Comparison of ENCODE assay signal across 14 mouse cellular contexts in the genomic region with DNA sequence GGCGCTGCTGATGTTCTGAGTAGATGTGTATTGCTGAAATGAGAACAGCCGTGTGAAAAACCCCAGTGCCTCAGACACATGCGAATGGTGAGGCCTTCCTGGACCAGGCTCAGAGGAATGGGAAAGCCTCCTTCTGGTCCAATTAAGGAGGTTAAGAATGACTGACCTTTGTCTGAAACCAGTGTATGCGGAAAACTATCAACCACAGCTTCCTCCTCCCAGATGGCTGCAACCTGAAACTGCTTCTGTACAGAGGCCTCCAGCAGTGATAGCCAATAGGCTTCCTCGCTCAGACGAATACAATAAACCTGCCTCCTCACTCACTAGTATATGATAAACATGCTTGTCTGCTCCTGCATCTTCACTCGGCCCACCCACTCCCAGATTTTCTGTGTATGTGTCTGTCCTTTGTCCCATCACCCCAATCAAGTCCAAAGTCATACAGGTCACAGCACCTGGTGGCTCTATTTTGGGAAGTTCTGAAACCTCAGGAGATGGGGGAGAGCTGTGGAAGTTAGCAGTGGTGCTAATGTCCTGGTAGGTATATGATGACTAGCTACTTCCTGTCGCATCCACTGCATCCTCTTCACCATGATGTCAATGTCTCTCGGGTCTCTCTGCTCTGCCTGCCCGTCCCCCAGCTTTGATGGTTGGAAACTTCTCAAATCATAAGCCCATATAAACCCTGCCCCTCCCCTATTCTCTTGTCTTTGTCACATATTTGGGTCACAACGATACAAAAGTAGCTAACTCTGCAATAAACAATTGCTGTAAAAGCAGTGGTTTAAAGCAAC.
DNase-seq lines count a peak whose midpoint lies in the region; ATAC-seq and TF ChIP-seq lines count a peak whose summit lies in the region.
"Had no signal": no experiment of that assay in that cellular context is flagged by ENCODE, and none has a peak within 500 bp of the region (broad histone marks: within the 10 kb centered on the region; RNA-seq: fewer than 3 reads in every experiment).

No protein-coding gene starts in this region.

- DNase-seq in embryo, embryonic 10 days (ENCODE audit: low spot score): peak; percentile 50
- DNase-seq in embryo, embryonic 9.5 days (ENCODE audit: extremely low spot score): no peak
- DNase-seq in stomach, postnatal 0 days (ENCODE audit: low spot score): no peak
- DNase-seq in cerebellum, adult 8-10 months: no peak
- DNase-seq: cerebellum, postnatal 25 days had no signal

- H3K36me3 ChIP-seq in stomach, embryonic 16.5 days (ENCODE audit: control insufficient read depth, insufficient read depth, low read length): no peaks in the 10 kb centered on the region
- H3K36me3 ChIP-seq in stomach, postnatal 0 days (ENCODE audit: control insufficient read depth, insufficient read depth, low read length): no peaks in the 10 kb centered on the region
- H3K36me3 ChIP-seq: heart, embryonic 13.5 days; midbrain, embryonic 12.5 days; neural tube, embryonic 12.5 days; stomach, embryonic 15.5 days had no signal

- no peak for ATAC-seq in stomach, embryonic 16.5 days (ENCODE audit: insufficient read depth, low FRiP score)
- no peak for ATAC-seq in stomach, postnatal 0 days (ENCODE audit: low FRiP score, low TSS enrichment)
- peak; percentile 91 for ATAC-seq in inflammation-experienced regulatory T-cells, adult 6 months
- no peak for ATAC-seq in frontal cortex, adult (ENCODE audit: low TSS enrichment)
- ATAC-seq in monocyte, adult 5-6 weeks (replicated peaks; ENCODE audit: insufficient number of reproducible peaks, low FRiP score, low TSS enrichment, poor library complexity, severe bottlenecking): no peak

- H3K4me1 ChIP-seq in stomach, embryonic 16.5 days (ENCODE audit: control insufficient read depth, insufficient read depth, low read length): peaks cover 19% of the 10 kb centered on the region
- H3K4me1 ChIP-seq in stomach, postnatal 0 days (replicated peaks; ENCODE audit: control insufficient read depth, insufficient read depth): peaks cover 7% of the 10 kb centered on the region; the same call in 1 of the 2 replicates

- WGBS in stomach, embryonic 16.5 days: 58% methylated on average over 11 of the region's 11 CpGs
- WGBS in stomach, postnatal 0 days: 61% methylated on average over 11 of the region's 11 CpGs

- H3K27me3 ChIP-seq in stomach, embryonic 16.5 days (ENCODE audit: control insufficient read depth, insufficient read depth, low read length): no peaks in the 10 kb centered on the region
- no peaks in the 10 kb centered on the region for H3K27me3 ChIP-seq in stomach, postnatal 0 days (ENCODE audit: control insufficient read depth, insufficient read depth, low read length)
- H3K27me3 ChIP-seq: heart, embryonic 13.5 days; midbrain, embryonic 12.5 days; neural tube, embryonic 12.5 days; stomach, embryonic 15.5 days had no signal

- no peak overlapping the region for H3K9ac ChIP-seq in stomach, embryonic 16.5 days (ENCODE audit: low read length)
- no peak overlapping the region for H3K9ac ChIP-seq in stomach, postnatal 0 days (ENCODE audit: low read length)
- H3K9ac ChIP-seq: heart, embryonic 13.5 days; hindbrain, embryonic 14.5 days; midbrain, embryonic 12.5 days; neural tube, embryonic 12.5 days; stomach, embryonic 15.5 days had no signal

- H3K4me3 ChIP-seq in stomach, embryonic 16.5 days (replicated peaks; ENCODE audit: low read length): no peak overlapping the region
- no peak overlapping the region for H3K4me3 ChIP-seq in stomach, postnatal 0 days (ENCODE audit: low read depth, low read length)
- H3K4me3 ChIP-seq: heart, embryonic 13.5 days; midbrain, embryonic 12.5 days; neural tube, embryonic 12.5 days; stomach, embryonic 15.5 days had no signal

- no peaks in the 10 kb centered on the region for H3K9me3 ChIP-seq in stomach, embryonic 16.5 days (replicated peaks; ENCODE audit: control insufficient read depth, low read length)
- H3K9me3 ChIP-seq in stomach, postnatal 0 days (ENCODE audit: control insufficient read depth, low read length): no peaks in the 10 kb centered on the region
- H3K9me3 ChIP-seq: neural tube, embryonic 12.5 days; stomach, embryonic 15.5 days had no signal

- peak overlapping the region; percentile 0 for H3K27ac ChIP-seq in stomach, embryonic 16.5 days (ENCODE audit: low read length)
- no peak overlapping the region for H3K27ac ChIP-seq in stomach, postnatal 0 days (replicated peaks)
- H3K27ac ChIP-seq: heart, embryonic 13.5 days; midbrain, embryonic 12.5 days; neural tube, embryonic 12.5 days had no signal

- TF ChIP-seq CTCF in stomach, postnatal 0 days (IDR thresholded peaks at IDR 0.05; ENCODE audit: low read depth): no peak

- no peak for TF ChIP-seq EP300 in stomach, postnatal 0 days (optimal IDR thresholded peaks at IDR 0.05)

- no peak overlapping the region for H3K4me2 ChIP-seq in stomach, embryonic 16.5 days (ENCODE audit: low read depth, low read length)
- no peak overlapping the region for H3K4me2 ChIP-seq in stomach, postnatal 0 days (replicated peaks; ENCODE audit: low read depth)
- H3K4me2 ChIP-seq: heart, embryonic 13.5 days; hindbrain, embryonic 14.5 days; midbrain, embryonic 12.5 days; neural tube, embryonic 12.5 days; stomach, embryonic 15.5 days had no signal
